Mouse (Mus musculus) C2C12 (cell line): Measurements from ENCODE around the gene Coa3. TPM values are rescaled to one million over a fixed set of nuclear protein-coding genes. Genes with fewer than 3 reads are reported as not detected.

Experiments
- H3K27me3 ChIP-seq: one replicate; pipeline ENCODE4 v1.6.1; 2011; ENCODE audit not compliant: control insufficient read depth, insufficient read depth, insufficient read length
- H3K36me3 ChIP-seq: one replicate; pipeline ENCODE4 v1.6.1; 2011; ENCODE audit not compliant: control insufficient read depth, insufficient read depth
- H3K4me3 ChIP-seq: one replicate; pipeline ENCODE4 v1.5.1; 2011; ENCODE audit warnings: mild to moderate bottlenecking, control low read depth; ENCODE audit not compliant: poor library complexity, insufficient read depth, severe bottlenecking
- H3K79me2 ChIP-seq: one replicate; pipeline ENCODE4 v1.6.1; 2011; ENCODE audit not compliant: control insufficient read depth, insufficient read depth
- H3K79me3 ChIP-seq: one replicate; pipeline ENCODE4 v1.6.1; 2011; ENCODE audit warnings: low read depth, control low read depth
- H3ac ChIP-seq: one replicate; pipeline ENCODE3; 2011; ENCODE audit warnings: low read depth; ENCODE audit not compliant: control insufficient read depth, insufficient read length
- CEBPB ChIP-seq: IDR thresholded peaks from one replicate; pipeline ENCODE4 v1.6.1; 2011; ENCODE audit warnings: low read depth, mild to moderate bottlenecking, control low read depth, moderate library complexity
- CTCF ChIP-seq: IDR thresholded peaks from one replicate; pipeline ENCODE4 v1.5.1; 2011; ENCODE audit not compliant: control insufficient read depth, insufficient read depth, insufficient read length
- FOSL1 ChIP-seq: IDR thresholded peaks from one replicate; pipeline ENCODE4 v1.8.0; 2011; ENCODE audit warnings: mild to moderate bottlenecking, low read length; ENCODE audit not compliant: poor library complexity, insufficient read depth, severe bottlenecking
- MAX ChIP-seq: IDR thresholded peaks from one replicate; pipeline ENCODE4 v1.6.1; 2011; ENCODE audit warnings: mild to moderate bottlenecking, control low read depth
- MYOD1 ChIP-seq: IDR thresholded peaks from one replicate; pipeline ENCODE4 v1.6.1; 2011; ENCODE audit warnings: low read depth; ENCODE audit not compliant: control insufficient read depth, insufficient read length
- MYOG ChIP-seq: IDR thresholded peaks from one replicate; pipeline ENCODE4 v1.6.1; 2011; ENCODE audit not compliant: control insufficient read depth, insufficient read length; ENCODE audit errors: extremely low read depth
- USF1 ChIP-seq: IDR thresholded peaks from one replicate; pipeline ENCODE4 v1.6.1; 2011; ENCODE audit warnings: low read depth, mild to moderate bottlenecking, control low read depth, moderate library complexity
- polyA plus RNA-seq: library from polyadenylated mRNA; unstranded; fragments of >200 nt; fragmentation: generic; extraction: Trizol; gene quantifications from one replicate; pipeline ENCODE4 v1.2.1, GENCODE M21; 2012; ENCODE audit warnings: missing spikeins

Gene Coa3
- polyA plus RNA-seq, 1 experiment: 85.2 TPM

DNA sequence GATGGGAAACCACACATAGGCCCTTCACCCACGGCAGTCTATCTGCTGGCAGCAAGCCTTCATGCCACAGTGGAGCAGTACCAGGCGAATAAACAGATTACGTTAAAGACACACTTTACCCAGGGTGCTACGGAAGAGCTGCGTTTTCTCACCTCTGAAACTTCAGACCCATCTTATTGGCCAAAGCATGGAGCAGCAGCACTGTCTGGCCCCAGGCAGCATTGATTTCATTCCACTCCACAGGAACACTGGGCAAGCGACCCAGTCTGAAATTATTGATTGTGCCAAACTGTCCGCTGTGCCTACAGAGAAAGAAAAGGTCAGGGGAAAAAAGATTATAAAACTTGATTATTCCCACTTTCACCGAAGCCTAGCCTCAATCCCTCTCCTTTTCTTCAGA is 12.3 kb upstream of the Coa3 start:
- no peak overlapping the region for H3K4me3 ChIP-seq
- no peaks in the 10 kb centered on the region for H3K27me3 ChIP-seq
- TF ChIP-seq MAX (no peak), CEBPB (no peak), MYOD1 (no peak), CTCF (no peak), USF1 (no peak), MYOG (no peak), FOSL1 (no peak)
- H3ac ChIP-seq: no peak overlapping the region
- H3K79me3 ChIP-seq: no peaks in the 10 kb centered on the region
- peaks cover 80% of the 10 kb centered on the region for H3K36me3 ChIP-seq
- H3K79me2 ChIP-seq: peaks cover 16% of the 10 kb centered on the region

DNA sequence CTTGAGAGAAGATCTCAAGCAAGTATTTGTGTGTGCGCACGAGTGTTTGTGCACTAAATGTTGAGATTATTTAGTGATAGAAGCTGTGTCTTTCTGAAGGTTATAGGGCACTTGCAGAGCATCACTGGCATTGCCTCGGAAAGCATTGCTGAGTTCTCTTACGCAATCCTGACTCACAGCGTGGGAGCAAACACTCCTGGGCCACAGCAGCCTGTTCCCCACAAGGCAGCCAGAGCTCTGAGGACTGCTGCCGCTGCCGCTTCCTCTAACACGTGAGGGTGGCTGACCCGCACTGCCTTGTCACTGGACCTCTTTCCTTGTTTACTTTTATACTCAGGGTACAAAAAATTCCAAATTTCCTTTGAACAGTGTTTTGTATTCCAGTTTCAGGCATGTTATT is 8.4 kb upstream of the Coa3 start:
- Histone ChIP-seq H3K27me3 (no peaks in the 10 kb centered on the region), H3K36me3 (peaks cover 53% of the 10 kb centered on the region), H3K79me2 (no peaks in the 10 kb centered on the region), H3K4me3 (no peak overlapping the region), H3K79me3 (no peaks in the 10 kb centered on the region), H3ac (no peak overlapping the region)
- TF ChIP-seq CEBPB (peak; percentile 92), USF1 (no peak), FOSL1 (no peak), MYOG (no peak)

DNA sequence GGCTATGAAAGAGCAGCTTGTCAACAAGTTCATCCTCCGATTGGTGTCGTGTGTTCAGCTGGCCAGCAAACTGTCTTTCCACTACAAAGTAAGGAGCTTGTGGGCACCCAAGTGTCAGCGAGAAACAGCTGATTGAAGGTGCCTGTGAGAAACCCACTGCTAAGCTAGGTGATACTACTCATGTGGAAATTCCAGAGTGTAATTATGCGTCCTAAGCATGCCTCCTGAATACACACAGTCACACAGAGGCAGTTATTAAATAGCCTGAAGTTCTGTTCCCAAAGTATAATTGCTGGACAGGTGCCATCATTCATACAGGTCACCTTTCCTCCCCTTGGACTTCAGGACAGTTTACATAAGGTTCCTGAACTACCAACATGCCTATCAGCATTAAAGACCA is 4.9 kb upstream of the Coa3 start:
- no peaks in the 10 kb centered on the region for H3K79me2 ChIP-seq
- no peak overlapping the region for H3K4me3 ChIP-seq
- H3K36me3 ChIP-seq: peaks cover 24% of the 10 kb centered on the region
- H3K27me3 ChIP-seq: no peaks in the 10 kb centered on the region
- no peak overlapping the region for H3ac ChIP-seq
- TF ChIP-seq MYOG (no peak), MAX (no peak), MYOD1 (no peak), FOSL1 (no peak), CEBPB (no peak)
- H3K79me3 ChIP-seq: no peaks in the 10 kb centered on the region

DNA sequence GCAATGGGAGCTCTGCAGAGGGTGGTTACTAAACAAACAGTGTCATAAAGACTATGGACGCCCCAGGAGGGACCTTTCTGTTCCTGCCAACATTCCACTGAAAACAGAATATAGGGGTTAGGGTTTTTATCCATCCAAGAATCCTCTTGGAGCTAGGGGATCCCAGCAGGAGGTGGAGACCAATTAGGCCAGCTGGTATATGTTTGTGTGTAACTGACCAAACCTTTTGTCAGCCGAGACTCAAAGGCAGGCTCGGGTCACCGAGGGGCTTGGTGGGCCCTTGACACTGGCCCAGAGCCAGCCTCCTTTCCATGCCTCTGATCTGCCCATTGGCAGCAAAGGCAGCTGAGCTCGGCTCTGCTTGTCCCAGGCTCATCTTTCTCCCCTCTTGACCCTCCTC is 4.0 kb upstream of the Coa3 start:
- Histone ChIP-seq H3K79me3 (no peaks in the 10 kb centered on the region), H3K27me3 (no peaks in the 10 kb centered on the region), H3K36me3 (peaks cover 15% of the 10 kb centered on the region), H3K79me2 (no peaks in the 10 kb centered on the region), H3K4me3 (no peak overlapping the region), H3ac (no peak overlapping the region)
- TF ChIP-seq MYOG (no peak), CTCF (no peak), CEBPB (no peak), MAX (no peak), USF1 (no peak), MYOD1 (no peak), FOSL1 (no peak)

DNA sequence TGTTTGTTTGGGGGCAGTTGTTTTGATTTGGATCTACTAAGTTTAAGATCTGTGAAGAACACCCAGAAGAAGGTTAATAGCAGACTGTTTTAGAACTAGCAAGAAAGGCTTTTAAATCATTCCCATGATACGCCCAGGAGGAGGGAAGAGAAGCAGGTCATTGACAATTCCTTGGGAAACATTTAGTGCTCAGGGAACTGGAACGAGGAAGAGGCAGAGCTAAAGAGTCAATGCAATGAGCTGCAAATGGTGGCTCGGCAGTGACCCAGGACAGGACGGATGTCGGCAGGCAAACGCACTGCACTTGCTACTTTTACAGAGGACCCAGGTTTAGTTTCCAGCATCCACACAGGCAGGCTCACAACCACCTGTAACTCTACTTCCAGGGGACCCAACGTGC is 1.9 kb upstream of the Coa3 start:
- Histone ChIP-seq H3K27me3 (no peaks in the 10 kb centered on the region), H3K79me2 (peaks cover 10% of the 10 kb centered on the region), H3K4me3 (no peak overlapping the region), H3K36me3 (peaks cover under 1% of the 10 kb centered on the region), H3ac (no peak overlapping the region), H3K79me3 (no peaks in the 10 kb centered on the region)
- TF ChIP-seq MAX: no peak
- TF ChIP-seq USF1: no peak
- no peak for TF ChIP-seq MYOG
- no peak for TF ChIP-seq CEBPB
- TF ChIP-seq CTCF: no peak
- no peak for TF ChIP-seq FOSL1

DNA sequence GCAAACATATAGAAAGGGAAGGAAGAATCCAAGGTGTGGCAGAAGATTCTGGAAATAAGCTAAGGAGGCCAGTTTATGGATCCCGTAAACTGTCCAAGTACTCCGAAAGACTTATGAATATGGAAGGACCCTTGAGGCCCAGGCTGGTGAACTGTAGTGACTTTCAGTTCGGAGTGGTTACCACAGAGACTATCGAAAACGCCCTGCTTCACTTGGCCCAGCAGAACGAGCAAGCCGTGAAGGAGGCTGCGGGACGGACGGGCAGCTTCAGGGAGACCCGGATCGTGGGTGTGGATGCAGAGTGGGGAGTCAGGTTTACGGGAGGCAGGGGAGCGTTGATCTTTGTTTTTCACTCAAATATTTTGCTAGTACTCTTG is 267 bp upstream of the Coa3 start:
- H3ac ChIP-seq: no peak overlapping the region
- TF ChIP-seq USF1 (no peak), MYOD1 (no peak), CTCF (no peak), CEBPB (no peak), MYOG (no peak), MAX (no peak), FOSL1 (no peak)
- H3K4me3 ChIP-seq: no peak overlapping the region
- no peaks in the 10 kb centered on the region for H3K27me3 ChIP-seq
- no peaks in the 10 kb centered on the region for H3K79me3 ChIP-seq
- H3K36me3 ChIP-seq: no peaks in the 10 kb centered on the region
- H3K79me2 ChIP-seq: peaks cover 10% of the 10 kb centered on the region
